Mouse (Mus musculus) adipocyte (in vitro differentiated cells): Measurements from ENCODE around the gene Cldn3.

Source experiments
- DNase-seq: peaks from one replicate; pipeline ENCODE4 v3.0.0-alpha.2; 2016; ENCODE audit warnings: low spot score

Cldn3 gene

GRCm38 (mm10) chr5:135002151-135002550, 16.1 kb downstream of the Cldn3 start:
- no peak for DNase-seq

DNA sequence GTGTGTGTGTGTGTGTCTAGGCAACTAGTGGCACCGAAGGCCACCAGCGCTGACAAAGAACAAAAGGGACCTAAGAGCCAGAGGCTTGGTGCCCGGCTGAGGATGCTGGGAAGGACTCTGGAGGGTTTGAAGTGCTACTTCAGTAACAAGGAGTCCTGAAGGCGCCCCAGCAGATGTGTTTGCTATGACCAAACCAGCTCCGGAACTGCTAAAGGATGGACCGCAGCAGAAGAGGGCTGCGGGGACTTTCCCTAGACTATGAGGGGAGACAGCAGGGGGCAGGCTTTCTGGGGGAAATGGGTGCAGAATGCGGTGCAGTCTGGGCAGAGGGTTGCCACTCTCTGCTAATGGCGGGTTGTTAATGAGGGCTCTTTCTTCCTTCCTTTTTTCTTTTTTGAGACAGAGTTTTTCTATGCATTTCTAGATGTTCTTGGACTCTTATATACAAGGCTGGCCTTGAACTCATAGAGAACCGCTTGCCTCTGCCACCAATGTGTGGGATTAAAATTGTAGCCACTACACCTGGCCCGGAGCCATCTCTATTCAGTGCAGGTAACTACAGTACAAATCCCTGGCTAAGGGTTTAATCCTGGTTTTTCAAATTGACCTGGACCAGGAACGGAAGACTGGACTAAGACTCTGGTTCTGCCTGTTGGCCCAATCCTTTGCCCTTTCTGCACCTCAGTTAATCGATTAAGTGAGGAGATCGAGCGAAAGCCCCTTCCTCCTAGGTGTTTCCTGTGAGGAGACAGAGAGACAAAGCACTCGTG, 22.0 kb downstream of the Cldn3 start:
- no peak for DNase-seq

DNA sequence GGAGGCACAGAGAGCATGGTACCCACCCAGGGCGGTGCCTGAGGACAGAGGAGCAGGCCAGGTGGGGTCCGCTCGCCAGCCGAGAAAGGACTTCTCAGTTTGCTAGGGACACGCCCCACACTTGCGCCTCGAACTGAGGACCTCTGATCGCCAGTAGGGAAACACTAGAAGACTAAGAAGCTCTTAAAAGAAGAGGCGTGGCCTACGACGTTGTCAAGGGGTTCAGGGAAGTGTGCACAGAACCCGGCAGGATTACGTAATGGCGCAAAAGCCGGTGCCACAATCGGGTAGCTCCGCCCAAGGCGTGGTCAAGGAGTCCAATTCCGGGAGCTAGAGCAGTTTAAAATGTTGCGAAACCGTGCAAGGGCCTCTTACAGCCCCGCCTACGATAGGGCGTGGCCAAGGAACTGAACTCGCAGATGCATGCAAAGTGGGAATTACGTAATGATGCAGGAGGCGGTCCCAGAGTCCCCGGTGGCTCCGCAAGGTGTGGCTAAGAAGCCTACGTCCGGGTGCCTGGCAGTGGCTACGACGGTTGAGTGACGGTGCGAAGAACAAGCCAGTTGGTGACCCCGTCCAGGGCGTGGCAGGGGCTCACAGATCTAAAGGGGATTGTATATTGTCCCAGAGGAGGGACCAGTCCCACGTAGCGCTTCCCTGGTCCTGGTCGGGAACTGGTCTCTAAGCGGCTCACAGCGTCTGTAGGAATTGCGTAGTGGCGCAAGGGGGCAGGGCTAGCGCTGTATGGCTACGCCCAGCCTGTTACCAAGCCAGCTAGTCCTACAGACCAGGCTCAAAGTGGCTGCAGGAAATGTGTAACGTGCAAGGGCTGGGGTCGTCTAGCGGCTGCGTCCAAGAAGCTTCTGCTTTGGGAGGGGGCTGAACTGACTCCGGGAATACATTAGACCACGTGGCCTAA, 22.9 kb downstream of the Cldn3 start, which contains the start of gene Abhd11:
TSS of gene Abhd11 (plus strand) at position 482 of the 919 bp plus-strand sequence.
- peak; percentile 100 for DNase-seq

- peak; percentile 96 for DNase-seq
Observed at GRCm38 (mm10) chr5:135009590-135010319, 23.7 kb downstream of the Cldn3 start.

GRCm38 (mm10) chr5:135010320-135010709, 24.3 kb downstream of the Cldn3 start:
- DNase-seq: no peak

DNA sequence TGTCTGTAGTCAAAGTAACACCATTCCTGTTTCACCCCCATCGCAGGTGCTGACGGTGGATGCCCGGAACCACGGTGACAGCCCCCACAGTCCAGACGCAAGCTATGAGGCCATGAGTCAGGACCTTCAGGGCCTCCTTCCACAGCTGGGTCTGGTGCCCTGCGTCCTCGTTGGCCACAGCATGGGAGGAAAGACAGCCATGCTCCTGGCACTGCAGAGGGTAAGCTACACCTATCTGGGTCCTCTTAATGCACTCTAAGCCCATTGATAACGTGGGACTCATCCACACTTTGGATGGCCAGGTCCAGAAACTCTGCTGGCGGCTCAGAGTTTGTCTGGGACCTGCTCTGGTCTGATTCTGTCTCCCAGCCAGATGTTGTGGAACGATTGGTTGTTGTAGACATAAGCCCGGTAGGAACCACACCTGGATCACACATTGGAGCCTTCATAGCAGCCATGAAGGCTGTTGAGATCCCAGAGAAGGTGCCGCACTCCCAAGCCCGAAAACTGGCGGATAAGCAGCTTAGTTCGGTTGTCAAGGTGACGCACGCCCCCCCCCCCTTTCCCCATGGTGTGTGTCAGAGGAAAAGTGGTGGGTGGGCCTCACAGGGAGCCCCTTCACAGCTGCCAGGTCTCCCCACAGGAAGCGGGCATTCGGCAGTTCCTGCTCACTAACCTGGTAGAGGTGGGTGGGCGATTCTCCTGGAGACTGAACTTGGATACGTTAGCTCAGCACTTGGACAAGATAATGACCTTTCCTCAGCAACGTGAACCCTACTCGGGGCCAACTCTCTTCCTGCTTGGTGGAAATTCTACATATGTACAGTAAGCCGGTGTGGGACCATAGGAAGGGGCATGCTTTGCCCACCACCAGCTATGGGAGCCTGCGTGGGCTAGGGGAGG, 25.1 kb downstream of the Cldn3 start:
- no peak for DNase-seq

GRCm38 (mm10) chr5:135011809-135012613, 26.0 kb downstream of the Cldn3 start:
- DNase-seq: no peak

GRCm38 (mm10) chr5:135012671-135013441, 26.8 kb downstream of the Cldn3 start:
- peak; percentile 78 for DNase-seq

GRCm38 (mm10) chr5:135015497-135015896, 29.5 kb downstream of the Cldn3 start:
- DNase-seq: peak; percentile 89

DNA sequence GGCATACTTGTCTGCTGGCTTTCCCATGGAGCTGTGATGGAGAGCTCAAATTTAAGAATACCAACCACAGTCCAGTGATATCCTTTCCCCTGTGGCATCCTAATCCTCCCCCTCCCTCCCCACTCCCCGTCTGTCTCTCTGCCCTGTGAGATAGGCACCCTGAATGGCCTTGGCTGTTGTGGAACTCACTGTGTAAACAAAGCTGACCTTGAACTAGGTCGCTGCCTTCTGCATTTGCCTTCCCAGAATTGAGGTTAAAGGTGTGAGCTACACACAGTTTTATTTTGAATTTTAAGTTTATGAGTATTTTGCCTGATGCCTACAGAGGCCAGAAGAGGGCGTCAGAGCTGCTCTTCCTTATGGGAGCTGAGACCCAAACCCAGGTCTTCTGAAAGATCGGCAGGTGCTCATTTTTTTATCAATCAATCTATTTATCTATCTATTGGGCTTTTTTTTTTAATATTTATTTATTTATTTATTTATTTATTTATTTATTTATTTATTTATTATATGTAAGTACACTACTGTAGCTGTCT, 30.3 kb downstream of the Cldn3 start:
- no peak for DNase-seq

- DNase-seq: peak; percentile 77
Observed at GRCm38 (mm10) chr5:135021814-135022213, 35.8 kb downstream of the Cldn3 start.

GRCm38 (mm10) chr5:135023344-135024173, 37.5 kb downstream of the Cldn3 start, which contains the start of gene Stx1a:
Stx1a (plus strand) TSS chr5:135023482.
- peak; percentile 65 for DNase-seq

GRCm38 (mm10) chr5:135024665-135025224, 38.7 kb downstream of the Cldn3 start:
- no peak for DNase-seq

GRCm38 (mm10) chr5:135025899-135026298, 39.9 kb downstream of the Cldn3 start:
- DNase-seq: no peak

- peak; percentile 39 for DNase-seq
Observed at GRCm38 (mm10) chr5:135029007-135029854, 43.2 kb downstream of the Cldn3 start.

GRCm38 (mm10) chr5:135032581-135032980, 46.6 kb downstream of the Cldn3 start:
- DNase-seq: no peak

DNA sequence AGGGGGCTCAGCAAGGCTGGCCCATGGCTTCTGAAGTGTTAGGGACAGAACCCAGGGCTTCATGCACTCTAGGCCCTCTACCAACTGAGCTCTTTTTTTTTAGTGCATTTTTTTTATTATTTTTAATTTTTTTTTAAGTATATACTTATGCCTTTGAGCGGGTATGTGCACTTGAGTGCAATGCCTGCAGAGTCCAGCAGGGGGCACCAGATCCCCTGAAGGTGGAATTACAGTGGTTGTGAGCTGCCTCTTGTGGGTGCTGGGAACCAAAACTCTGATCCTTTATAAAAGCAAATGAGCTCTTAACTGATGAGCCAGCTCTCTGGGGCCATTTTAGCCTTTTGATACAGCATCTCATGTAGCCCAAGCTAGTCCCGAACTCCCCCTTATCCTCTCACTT, 48.6 kb downstream of the Cldn3 start:
- DNase-seq: no peak
